Mouse (Mus musculus): ENCODE results near the gene Cd47.

DNA sequence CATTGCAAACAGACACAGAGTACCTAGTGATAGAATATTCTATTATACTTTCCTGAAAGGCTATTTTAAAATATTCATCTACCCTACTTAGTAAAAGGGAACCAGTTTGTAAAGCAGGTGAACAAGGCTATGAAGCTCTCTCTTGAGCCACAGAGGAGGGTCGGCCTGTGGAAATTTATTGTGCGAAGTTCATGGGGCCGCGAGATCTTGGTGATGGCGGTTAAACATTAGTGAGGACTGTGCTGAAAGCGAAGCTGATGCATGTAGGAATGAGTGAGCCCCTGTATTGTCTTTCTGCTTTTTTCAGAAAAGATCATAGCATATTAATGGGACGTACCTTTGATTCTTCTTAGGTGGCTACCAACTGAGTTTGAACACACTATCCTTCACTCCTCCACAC, 147.3 kb downstream of the Cd47 start:
- TF ChIP-seq MYOG (IDR thresholded peaks at IDR 0.05; ENCODE audit: control insufficient read depth in 1 of 3, insufficient read depth in 1 of 3, insufficient read length in 2 of 3, low read depth in 2 of 3) (no peak), TCF12 (IDR thresholded peaks at IDR 0.05; ENCODE audit: insufficient read depth, poor library complexity, severe bottlenecking) (no peak), POLR2AphosphoS2 (IDR thresholded peaks at IDR 0.05; ENCODE audit: insufficient read length, low read depth) (no peak), E2F4 (IDR thresholded peaks at IDR 0.05; ENCODE audit: insufficient read depth) (no peak), MYOD1 (IDR thresholded peaks at IDR 0.05; ENCODE audit: control insufficient read depth in 1 of 3, insufficient read length in 2 of 3, low read depth in 2 of 3) (no peak)

Data from myocyte (in vitro differentiated cells).